Mouse (Mus musculus): Measurements from ENCODE around the gene Gm21969.

- no peak for TF ChIP-seq CTCF (IDR thresholded peaks at IDR 0.05; ENCODE audit: control insufficient read depth, insufficient read depth, low read length)
- no peak for TF ChIP-seq POLR2A (IDR thresholded peaks at IDR 0.05; ENCODE audit: borderline replicate concordance, control insufficient read depth, low read depth, low read length)
Measured at GRCm38 (mm10) chr4:139653238-139653637, 50.3 kb downstream of the Gm21969 start, which contains the start of gene Tas1r2.

Measured in bone marrow, adult 2 months (tissue).